Mouse (Mus musculus): ENCODE data around the gene Znhit3. TPM values are rescaled to one million over a fixed set of nuclear protein-coding genes. Genes with fewer than 3 reads are reported as not detected.

Gene Znhit3
- polyA plus RNA-seq (2012; ENCODE audit: insufficient read depth, low replicate concordance) = 0.40 TPM in 1 of 2 replicates, not detected in the other

DNA sequence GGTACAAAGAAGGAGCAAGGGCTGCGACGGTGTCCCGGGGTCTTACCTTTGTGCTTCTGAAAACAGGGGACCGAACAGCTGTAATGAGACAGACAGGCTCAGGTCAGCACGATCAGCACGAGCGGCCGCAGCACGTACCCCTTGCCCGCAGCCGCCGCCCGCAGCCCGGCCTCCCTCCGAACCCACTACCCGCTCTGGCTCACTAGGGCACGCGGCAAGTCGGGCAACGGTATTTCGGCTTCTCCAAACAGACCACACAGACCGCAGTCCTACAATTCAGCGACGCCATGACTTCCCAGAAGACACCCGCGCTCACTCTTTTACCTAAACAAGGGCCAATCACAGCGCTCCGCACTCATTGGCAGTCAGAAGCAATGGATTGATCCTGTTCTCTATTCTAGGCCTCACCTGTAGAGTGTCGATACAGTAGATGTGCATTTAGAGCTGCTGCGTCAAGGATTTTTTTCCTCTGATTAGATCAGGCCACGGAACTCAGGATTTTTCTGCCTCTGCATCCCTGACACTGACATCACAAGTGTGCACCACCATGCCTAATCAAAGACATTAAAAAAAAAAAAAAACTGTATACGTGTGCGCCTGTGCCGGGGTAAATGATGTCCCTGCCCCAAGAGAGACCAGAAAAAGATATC is at the start of gene Znhit3:
Gene Znhit3, minus strand, starts transcription at position 314 of the 650 bp plus-strand sequence.
- TF ChIP-seq FLI1 (IDR thresholded peaks at IDR 0.05; ENCODE audit: low read length) (no peak), GATA1 (IDR thresholded peaks at IDR 0.05; ENCODE audit: borderline replicate concordance, low read length) (no peak)
- H3K27me3 ChIP-seq (replicated peaks) = no peaks in the 10 kb centered on the region
- H3K36me3 ChIP-seq (replicated peaks; ENCODE audit: low read length) = peaks cover 32% of the 10 kb centered on the region
- peak within 1 kb of the TSS; percentile 98 for H3K4me3 ChIP-seq (replicated peaks)
- no peaks in the 10 kb centered on the region for H3K9me3 ChIP-seq
- peaks cover 68% of the 10 kb centered on the region for H3K4me1 ChIP-seq

DNA sequence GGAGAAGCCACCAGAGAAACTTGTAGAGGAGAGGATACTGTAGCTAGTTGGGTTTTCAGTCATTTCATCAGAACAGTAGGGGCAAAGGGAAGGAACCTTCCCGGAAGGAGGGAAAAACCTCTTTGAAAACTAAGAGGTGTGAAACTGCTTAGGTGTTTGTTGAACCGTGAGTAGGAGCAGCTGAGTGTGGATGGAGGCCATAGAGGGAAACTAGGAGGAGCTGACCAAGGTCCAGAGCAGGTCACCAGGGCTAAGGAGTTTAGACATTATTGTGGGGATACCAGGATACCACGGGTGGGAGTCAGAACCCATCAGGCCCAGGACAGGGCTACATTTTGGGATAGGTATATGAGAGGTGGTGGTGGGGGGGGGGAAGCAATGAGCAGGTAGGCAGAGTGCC is 47.4 kb upstream of the Znhit3 start:
- Histone ChIP-seq H3K4me1 (peaks cover 37% of the 10 kb centered on the region), H3K4me3 (replicated peaks) (no peak overlapping the region), H3K27me3 (replicated peaks) (peaks cover 84% of the 10 kb centered on the region), H3K9me3 (no peaks in the 10 kb centered on the region), H3K36me3 (replicated peaks; ENCODE audit: low read length) (no peaks in the 10 kb centered on the region)
- no peak for TF ChIP-seq GATA1 (IDR thresholded peaks at IDR 0.05; ENCODE audit: borderline replicate concordance, low read length)
- no peak for TF ChIP-seq FLI1 (IDR thresholded peaks at IDR 0.05; ENCODE audit: low read length)

DNA sequence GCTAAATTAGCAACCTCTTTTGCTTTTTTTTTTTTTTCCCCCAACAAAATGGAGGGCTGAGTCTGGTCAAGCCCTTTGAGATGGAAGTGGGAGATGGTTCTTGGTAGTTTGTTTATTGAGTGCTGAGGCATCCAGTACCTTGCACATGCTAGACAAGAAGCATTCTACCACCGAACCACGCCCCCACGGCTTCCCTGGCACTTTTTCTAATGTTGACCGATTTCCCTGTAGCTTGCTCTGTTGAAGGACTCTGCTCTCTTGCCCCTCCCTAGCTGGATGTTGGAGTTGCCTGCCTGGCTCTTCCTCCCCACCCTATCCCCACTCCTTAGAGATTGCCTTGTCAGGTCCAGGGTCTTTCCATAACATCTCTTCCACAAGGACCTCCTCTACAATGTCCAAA is 46.4 kb upstream of the Znhit3 start:
- Histone ChIP-seq H3K9me3 (peaks cover 2% of the 10 kb centered on the region; the same call in 1 of the 2 replicates), H3K4me1 (peaks cover 42% of the 10 kb centered on the region), H3K36me3 (replicated peaks; ENCODE audit: low read length) (no peaks in the 10 kb centered on the region), H3K27me3 (replicated peaks) (peaks cover 88% of the 10 kb centered on the region), H3K4me3 (replicated peaks) (no peak overlapping the region)
- TF ChIP-seq FLI1 (IDR thresholded peaks at IDR 0.05; ENCODE audit: low read length) (no peak), GATA1 (IDR thresholded peaks at IDR 0.05; ENCODE audit: borderline replicate concordance, low read length) (no peak)

DNA sequence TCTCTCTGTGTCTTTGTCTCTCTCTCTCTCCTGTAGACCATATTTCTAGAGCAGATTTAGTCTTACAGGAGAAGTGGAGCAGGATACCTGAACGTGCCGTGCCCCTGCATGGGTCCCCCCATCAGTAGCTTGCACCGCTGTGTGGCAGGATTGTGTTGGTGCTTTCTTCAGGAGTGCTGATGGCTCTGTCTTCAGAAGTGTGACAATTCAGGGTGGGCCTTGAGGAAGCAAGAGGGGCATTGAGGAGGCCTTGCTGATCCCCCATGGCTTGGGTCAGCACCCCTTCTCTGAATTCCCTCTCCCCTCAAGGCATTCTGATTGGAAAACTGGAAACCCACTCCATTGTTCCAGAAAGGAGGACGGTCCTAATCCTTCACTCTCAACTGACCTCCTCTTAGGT is 45.4 kb upstream of the Znhit3 start:
- peaks cover 89% of the 10 kb centered on the region for H3K27me3 ChIP-seq (replicated peaks)
- H3K9me3 ChIP-seq = peaks cover 2% of the 10 kb centered on the region; the same call in 1 of the 2 replicates
- H3K4me3 ChIP-seq (replicated peaks) = no peak overlapping the region
- H3K36me3 ChIP-seq (replicated peaks; ENCODE audit: low read length) = no peaks in the 10 kb centered on the region
- peaks cover 38% of the 10 kb centered on the region for H3K4me1 ChIP-seq
- TF ChIP-seq FLI1 (IDR thresholded peaks at IDR 0.05; ENCODE audit: low read length) (no peak), GATA1 (IDR thresholded peaks at IDR 0.05; ENCODE audit: borderline replicate concordance, low read length) (no peak)

DNA sequence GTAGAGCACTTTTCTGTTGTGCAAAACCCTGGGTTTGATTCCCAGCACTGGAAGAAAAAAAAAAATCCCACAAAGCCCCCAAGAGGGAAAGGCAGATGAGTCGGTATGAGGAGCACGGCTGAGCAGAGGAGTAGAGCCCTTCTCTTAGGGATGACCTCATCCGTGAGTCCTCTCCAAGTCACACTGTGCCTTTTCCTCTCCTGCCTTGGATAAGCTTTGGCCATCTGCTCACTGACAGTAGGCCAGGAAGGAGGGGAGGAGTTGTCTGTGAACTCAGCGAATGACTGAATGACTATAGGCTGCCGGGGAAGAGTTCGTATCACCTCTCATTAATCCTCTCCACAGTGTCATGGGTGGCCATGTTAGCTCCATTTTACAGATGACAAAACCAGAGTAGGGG is 44.6 kb upstream of the Znhit3 start:
- TF ChIP-seq FLI1 (IDR thresholded peaks at IDR 0.05; ENCODE audit: low read length) (no peak), GATA1 (IDR thresholded peaks at IDR 0.05; ENCODE audit: borderline replicate concordance, low read length) (no peak)
- Histone ChIP-seq H3K4me1 (peaks cover 34% of the 10 kb centered on the region), H3K27me3 (replicated peaks) (peaks cover 93% of the 10 kb centered on the region), H3K36me3 (replicated peaks; ENCODE audit: low read length) (no peaks in the 10 kb centered on the region), H3K4me3 (replicated peaks) (peak overlapping the region; percentile 33), H3K9me3 (peaks cover 2% of the 10 kb centered on the region; the same call in 1 of the 2 replicates)

DNA sequence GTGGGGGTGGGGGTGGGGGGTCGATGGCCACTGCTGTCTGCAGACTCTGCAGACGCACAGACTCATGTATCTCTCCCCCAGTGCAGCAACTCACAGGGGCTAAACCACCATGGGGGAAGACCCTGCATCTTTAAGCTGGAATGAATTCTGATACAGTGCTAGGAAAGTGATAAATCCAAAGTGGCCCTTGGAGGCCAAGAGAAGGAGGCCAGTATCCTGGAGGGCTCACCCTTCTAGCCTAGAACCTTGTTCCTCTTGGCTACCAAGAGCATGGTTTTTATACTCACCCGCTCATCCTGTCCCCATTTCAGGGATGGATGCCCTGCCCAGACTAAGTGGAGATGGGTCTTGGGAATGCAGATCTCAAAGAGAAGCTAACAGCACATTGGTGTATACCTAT is 44.1 kb upstream of the Znhit3 start:
- Histone ChIP-seq H3K9me3 (peaks cover 2% of the 10 kb centered on the region; the same call in 1 of the 2 replicates), H3K27me3 (replicated peaks) (peaks cover 93% of the 10 kb centered on the region), H3K4me3 (replicated peaks) (peak overlapping the region; percentile 12), H3K36me3 (replicated peaks; ENCODE audit: low read length) (no peaks in the 10 kb centered on the region), H3K4me1 (peaks cover 34% of the 10 kb centered on the region)
- TF ChIP-seq FLI1 (IDR thresholded peaks at IDR 0.05; ENCODE audit: low read length) (no peak), GATA1 (IDR thresholded peaks at IDR 0.05; ENCODE audit: borderline replicate concordance, low read length) (no peak)

DNA sequence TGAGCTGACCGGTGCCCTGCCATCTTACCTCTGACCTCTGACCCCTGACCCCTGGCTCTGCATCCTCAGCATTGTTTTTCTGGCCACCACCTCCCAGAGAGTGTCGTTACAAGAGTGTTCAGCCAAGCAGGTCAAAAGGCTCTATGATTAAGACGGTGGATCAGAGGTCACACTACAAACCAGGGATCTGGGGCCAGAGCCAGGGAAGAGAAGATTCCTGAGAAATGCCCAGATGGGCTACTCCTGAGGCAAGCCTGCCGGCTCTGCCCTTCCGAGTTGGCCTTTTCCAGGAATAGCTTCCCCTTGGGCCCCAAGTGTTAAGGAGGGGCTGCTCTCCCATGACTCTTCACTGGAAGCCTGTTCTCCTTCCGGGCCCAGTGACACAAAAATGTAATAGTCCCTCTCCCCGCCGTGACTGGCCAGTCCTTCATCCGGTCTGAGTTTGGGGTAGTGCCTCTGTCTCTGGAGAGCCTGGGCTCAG is 43.6 kb upstream of the Znhit3 start:
- peak overlapping the region; percentile 12 for H3K4me3 ChIP-seq (replicated peaks)
- peaks cover 93% of the 10 kb centered on the region for H3K27me3 ChIP-seq (replicated peaks)
- peaks cover 34% of the 10 kb centered on the region for H3K4me1 ChIP-seq
- H3K9me3 ChIP-seq = peaks cover 2% of the 10 kb centered on the region; the same call in 1 of the 2 replicates
- no peaks in the 10 kb centered on the region for H3K36me3 ChIP-seq (replicated peaks; ENCODE audit: low read length)
- TF ChIP-seq GATA1 (IDR thresholded peaks at IDR 0.05; ENCODE audit: borderline replicate concordance, low read length) (no peak), FLI1 (IDR thresholded peaks at IDR 0.05; ENCODE audit: low read length) (no peak)

DNA sequence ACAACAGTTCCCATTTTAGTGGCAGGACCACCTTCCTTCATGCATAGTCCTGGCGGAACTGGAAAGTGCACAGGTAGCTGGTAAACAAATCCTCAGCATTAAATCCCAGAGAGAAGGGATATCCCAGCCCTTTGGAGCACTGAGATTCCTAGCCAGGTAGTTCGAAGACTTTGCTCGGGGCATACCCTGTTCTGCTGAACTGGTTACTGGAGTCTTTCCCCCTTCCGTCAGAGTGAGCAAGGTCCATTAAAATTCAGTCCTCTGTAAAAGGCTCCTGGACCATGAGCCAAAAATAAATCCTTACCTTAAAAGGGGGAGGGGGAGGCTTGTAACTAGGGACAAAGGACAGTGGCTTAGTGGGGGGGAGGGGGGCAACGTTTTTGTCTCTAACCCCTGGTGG is 43.0 kb upstream of the Znhit3 start:
- Histone ChIP-seq H3K36me3 (replicated peaks; ENCODE audit: low read length) (no peaks in the 10 kb centered on the region), H3K4me1 (peaks cover 31% of the 10 kb centered on the region), H3K27me3 (replicated peaks) (peaks cover 90% of the 10 kb centered on the region), H3K9me3 (peaks cover 2% of the 10 kb centered on the region; the same call in 1 of the 2 replicates), H3K4me3 (replicated peaks) (no peak overlapping the region)
- no peak for TF ChIP-seq FLI1 (IDR thresholded peaks at IDR 0.05; ENCODE audit: low read length)
- no peak for TF ChIP-seq GATA1 (IDR thresholded peaks at IDR 0.05; ENCODE audit: borderline replicate concordance, low read length)

DNA sequence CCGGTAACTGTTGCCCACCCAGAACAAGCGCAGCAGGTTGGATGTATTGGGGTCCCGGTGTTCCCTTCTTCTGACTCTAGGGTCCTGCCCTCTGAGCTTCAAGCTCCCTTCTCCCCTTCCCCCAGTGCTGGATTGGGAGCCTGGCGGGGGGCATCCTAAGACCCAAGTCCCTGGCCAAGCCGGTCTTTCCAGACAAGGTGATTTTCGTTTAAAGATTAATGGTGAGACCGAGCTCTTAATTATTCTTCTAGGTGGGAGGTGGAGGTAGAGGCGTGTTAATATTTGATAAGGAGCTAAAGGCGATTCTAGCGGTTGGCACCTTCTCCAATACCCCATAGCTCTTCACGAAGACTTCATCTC is 42.1 kb upstream of the Znhit3 start:
- peak overlapping the region; percentile 80 for H3K4me3 ChIP-seq (replicated peaks)
- H3K36me3 ChIP-seq (replicated peaks; ENCODE audit: low read length) = no peaks in the 10 kb centered on the region
- H3K9me3 ChIP-seq = peaks cover 2% of the 10 kb centered on the region; the same call in 1 of the 2 replicates
- peaks cover 84% of the 10 kb centered on the region for H3K27me3 ChIP-seq (replicated peaks)
- TF ChIP-seq GATA1 (IDR thresholded peaks at IDR 0.05; ENCODE audit: borderline replicate concordance, low read length) (no peak), FLI1 (IDR thresholded peaks at IDR 0.05; ENCODE audit: low read length) (no peak)
- H3K4me1 ChIP-seq = peaks cover 31% of the 10 kb centered on the region

DNA sequence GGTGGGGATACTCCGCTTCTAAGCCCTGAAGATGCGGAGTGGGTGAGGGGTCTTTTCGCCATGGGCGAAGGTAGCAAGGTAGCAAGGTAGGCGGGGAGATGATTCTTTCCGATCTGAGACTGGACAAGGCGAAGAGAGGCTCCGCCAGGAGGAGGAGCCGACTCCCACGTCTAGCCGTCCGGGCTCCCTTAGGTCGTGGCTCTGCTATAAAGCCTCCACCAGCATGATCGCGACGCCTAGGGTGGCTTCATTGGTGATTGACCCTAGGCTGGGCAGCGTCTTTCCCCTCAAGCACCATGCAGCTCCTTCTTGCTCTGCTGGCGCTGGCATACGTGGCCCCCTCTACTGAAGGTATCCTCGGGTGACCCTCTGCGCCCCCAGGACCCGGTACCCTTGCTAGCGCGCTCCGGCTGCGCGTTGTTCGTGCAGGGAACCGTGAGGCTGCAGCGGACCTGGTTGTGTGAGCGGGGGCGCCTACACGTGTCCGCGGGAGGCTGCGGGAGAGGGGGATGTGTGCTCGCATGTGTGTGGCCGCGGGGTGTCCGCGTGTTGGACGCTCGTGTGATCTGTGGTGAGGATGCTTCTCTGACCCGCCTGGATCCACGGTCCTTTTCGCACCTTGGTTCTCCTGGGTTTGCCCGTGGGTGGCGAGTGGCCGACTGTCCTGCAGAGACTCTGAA is 41.6 kb upstream of the Znhit3 start, which contains the start of gene Car4:
Gene Car4, plus strand, starts transcription at position 196 of the 680 bp plus-strand sequence.
- Histone ChIP-seq H3K9me3 (peaks cover 2% of the 10 kb centered on the region; the same call in 1 of the 2 replicates), H3K4me1 (peaks cover 31% of the 10 kb centered on the region), H3K4me3 (replicated peaks) (peak within 1 kb of the TSS; percentile 80), H3K27me3 (replicated peaks) (peaks cover 81% of the 10 kb centered on the region), H3K36me3 (replicated peaks; ENCODE audit: low read length) (no peaks in the 10 kb centered on the region)
- no peak for TF ChIP-seq GATA1 (IDR thresholded peaks at IDR 0.05; ENCODE audit: borderline replicate concordance, low read length)
- TF ChIP-seq FLI1 (IDR thresholded peaks at IDR 0.05; ENCODE audit: low read length) = no peak
